Mouse (Mus musculus): Measurements from ENCODE around the gene Kcns3. TPM values are rescaled to one million over a fixed set of nuclear protein-coding genes. Genes with fewer than 3 reads are reported as not detected.

Gene Kcns3
- 1.1 TPM in 2 replicates for polyA plus RNA-seq (2016; fragmentation: Nextera tagmentation; extraction: Ambion mirVana)

- Histone ChIP-seq H3K27me3 (replicated peaks) (peaks cover 46% of the 10 kb centered on the region), H3K9me3 (no peaks in the 10 kb centered on the region), H3K4me1 (peaks cover 16% of the 10 kb centered on the region), H3K9ac (peak within 1 kb of the TSS; percentile 58), H3K27ac (no peak within 1 kb of the TSS), H3K4me2 (replicated peaks) (peak within 1 kb of the TSS; percentile 99), H3K4me3 (peak within 1 kb of the TSS; percentile 58), H3K36me3 (no peaks in the 10 kb centered on the region)
- 21% methylated on average over 15 of the region's 15 CpGs for WGBS
- ATAC-seq (ENCODE audit: low FRiP score, low read depth): no peak
Observed at GRCm38 (mm10) chr12:11151015-11151414, at the start of gene Kcns3. TSS of gene Kcns3 (minus strand) at chr12:11151056.

GRCm38 (mm10) chr12:11198551-11198950 lies 47.7 kb upstream of the Kcns3 start:
- no peak overlapping the region for H3K4me3 ChIP-seq
- H3K27me3 ChIP-seq (replicated peaks): no peaks in the 10 kb centered on the region
- no peak for ATAC-seq (ENCODE audit: low FRiP score, low read depth)
- H3K36me3 ChIP-seq: no peaks in the 10 kb centered on the region
- H3K4me2 ChIP-seq (replicated peaks): no peak overlapping the region
- no peaks in the 10 kb centered on the region for H3K9me3 ChIP-seq
- 62% methylated on average over 2 of the region's 2 CpGs for WGBS
- H3K4me1 ChIP-seq: no peaks in the 10 kb centered on the region; the same call in 1 of the 2 replicates
- H3K9ac ChIP-seq: no peak overlapping the region
- no peak overlapping the region for H3K27ac ChIP-seq

DNA sequence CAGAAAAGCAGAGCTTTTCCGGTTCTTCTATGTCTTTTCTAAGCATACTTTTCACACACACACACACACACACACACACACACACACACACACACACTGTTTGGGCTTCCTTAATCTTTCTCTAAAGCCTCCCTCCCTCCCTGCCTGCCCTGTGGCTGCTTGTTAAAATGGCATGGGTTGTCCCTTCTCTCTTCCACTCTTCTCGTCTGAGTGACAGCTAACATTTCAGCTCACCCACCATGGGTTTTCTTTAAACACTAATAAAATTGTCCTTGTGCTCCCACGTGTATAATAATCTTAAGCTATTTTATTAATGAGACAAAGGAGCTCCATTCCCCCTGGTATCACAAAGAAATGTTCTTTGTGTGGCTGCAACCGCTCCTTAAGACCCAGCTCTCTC lies 47.2 kb upstream of the Kcns3 start:
- H3K27me3 ChIP-seq (replicated peaks): no peaks in the 10 kb centered on the region
- no peaks in the 10 kb centered on the region; the same call in 1 of the 2 replicates for H3K4me1 ChIP-seq
- H3K9ac ChIP-seq: no peak overlapping the region
- no peak overlapping the region for H3K4me2 ChIP-seq (replicated peaks)
- no peaks in the 10 kb centered on the region for H3K9me3 ChIP-seq
- no peak overlapping the region for H3K4me3 ChIP-seq
- no peak overlapping the region for H3K27ac ChIP-seq
- no peak for ATAC-seq (ENCODE audit: low FRiP score, low read depth)
- no peaks in the 10 kb centered on the region for H3K36me3 ChIP-seq
- 46% methylated on average over 4 of the region's 4 CpGs for WGBS

GRCm38 (mm10) chr12:11196830-11197229 lies 46.0 kb upstream of the Kcns3 start:
- H3K27me3 ChIP-seq (replicated peaks): no peaks in the 10 kb centered on the region
- no peak overlapping the region for H3K4me3 ChIP-seq
- 63% methylated on average over 5 of the region's 5 CpGs for WGBS
- 0 out of 2 replicates have a peak, but pooled peaks have one; percentile 16 for ATAC-seq (ENCODE audit: low FRiP score, low read depth)
- no peaks in the 10 kb centered on the region; the same call in 1 of the 2 replicates for H3K4me1 ChIP-seq
- H3K36me3 ChIP-seq: no peaks in the 10 kb centered on the region
- H3K27ac ChIP-seq: no peak overlapping the region
- H3K4me2 ChIP-seq (replicated peaks): no peak overlapping the region
- no peak overlapping the region for H3K9ac ChIP-seq
- H3K9me3 ChIP-seq: no peaks in the 10 kb centered on the region

DNA sequence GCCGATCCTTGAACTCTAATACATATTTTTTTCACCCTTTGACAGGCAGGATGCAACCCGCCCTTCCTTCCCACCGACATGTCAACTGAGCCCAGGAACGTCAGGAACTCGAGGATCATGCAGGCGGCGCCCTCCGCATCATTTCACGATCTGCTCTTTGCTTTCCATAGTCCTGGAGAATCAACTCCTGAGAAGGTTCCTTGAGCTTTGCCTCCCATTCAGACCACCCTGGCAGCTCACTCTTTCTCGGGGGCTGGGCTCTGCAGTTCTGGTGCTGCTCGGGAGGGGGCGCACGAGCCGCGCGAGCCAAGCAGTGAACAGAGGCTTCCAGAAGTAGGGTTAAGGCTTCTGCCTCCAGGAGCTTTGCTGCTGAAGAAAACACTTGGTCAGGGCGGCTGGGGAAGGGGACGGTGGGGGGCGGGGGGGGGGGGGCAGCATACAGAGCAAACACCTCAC lies 45.3 kb upstream of the Kcns3 start:
- H3K9ac ChIP-seq: no peak overlapping the region
- H3K4me3 ChIP-seq: no peak overlapping the region
- H3K9me3 ChIP-seq: no peaks in the 10 kb centered on the region
- 10% methylated on average over 19 of the region's 19 CpGs for WGBS
- peak; percentile 78 for ATAC-seq (ENCODE audit: low FRiP score, low read depth)
- no peaks in the 10 kb centered on the region for H3K27me3 ChIP-seq (replicated peaks)
- no peaks in the 10 kb centered on the region; the same call in 1 of the 2 replicates for H3K4me1 ChIP-seq
- H3K4me2 ChIP-seq (replicated peaks): peak overlapping the region; percentile 54
- H3K27ac ChIP-seq: no peak overlapping the region
- no peaks in the 10 kb centered on the region for H3K36me3 ChIP-seq

GRCm38 (mm10) chr12:11195031-11195430 lies 44.2 kb upstream of the Kcns3 start:
- Histone ChIP-seq H3K4me1 (no peaks in the 10 kb centered on the region; the same call in 1 of the 2 replicates), H3K4me2 (replicated peaks) (no peak overlapping the region), H3K27me3 (replicated peaks) (no peaks in the 10 kb centered on the region), H3K4me3 (no peak overlapping the region), H3K36me3 (no peaks in the 10 kb centered on the region), H3K9me3 (no peaks in the 10 kb centered on the region), H3K27ac (no peak overlapping the region), H3K9ac (no peak overlapping the region)
- WGBS: 97% methylated on average over 1 of the region's 1 CpGs
- ATAC-seq (ENCODE audit: low FRiP score, low read depth): no peak

- Histone ChIP-seq H3K27me3 (replicated peaks) (no peaks in the 10 kb centered on the region), H3K4me1 (no peaks in the 10 kb centered on the region), H3K9ac (no peak overlapping the region), H3K36me3 (no peaks in the 10 kb centered on the region), H3K27ac (no peak overlapping the region), H3K4me2 (replicated peaks) (peak overlapping the region; percentile 25), H3K4me3 (no peak overlapping the region), H3K9me3 (no peaks in the 10 kb centered on the region)
- peak; percentile 94 for ATAC-seq (ENCODE audit: low FRiP score, low read depth)
- 33% methylated on average over 11 of the region's 11 CpGs for WGBS
Observed at GRCm38 (mm10) chr12:11178486-11179154, 27.8 kb upstream of the Kcns3 start.

DNA sequence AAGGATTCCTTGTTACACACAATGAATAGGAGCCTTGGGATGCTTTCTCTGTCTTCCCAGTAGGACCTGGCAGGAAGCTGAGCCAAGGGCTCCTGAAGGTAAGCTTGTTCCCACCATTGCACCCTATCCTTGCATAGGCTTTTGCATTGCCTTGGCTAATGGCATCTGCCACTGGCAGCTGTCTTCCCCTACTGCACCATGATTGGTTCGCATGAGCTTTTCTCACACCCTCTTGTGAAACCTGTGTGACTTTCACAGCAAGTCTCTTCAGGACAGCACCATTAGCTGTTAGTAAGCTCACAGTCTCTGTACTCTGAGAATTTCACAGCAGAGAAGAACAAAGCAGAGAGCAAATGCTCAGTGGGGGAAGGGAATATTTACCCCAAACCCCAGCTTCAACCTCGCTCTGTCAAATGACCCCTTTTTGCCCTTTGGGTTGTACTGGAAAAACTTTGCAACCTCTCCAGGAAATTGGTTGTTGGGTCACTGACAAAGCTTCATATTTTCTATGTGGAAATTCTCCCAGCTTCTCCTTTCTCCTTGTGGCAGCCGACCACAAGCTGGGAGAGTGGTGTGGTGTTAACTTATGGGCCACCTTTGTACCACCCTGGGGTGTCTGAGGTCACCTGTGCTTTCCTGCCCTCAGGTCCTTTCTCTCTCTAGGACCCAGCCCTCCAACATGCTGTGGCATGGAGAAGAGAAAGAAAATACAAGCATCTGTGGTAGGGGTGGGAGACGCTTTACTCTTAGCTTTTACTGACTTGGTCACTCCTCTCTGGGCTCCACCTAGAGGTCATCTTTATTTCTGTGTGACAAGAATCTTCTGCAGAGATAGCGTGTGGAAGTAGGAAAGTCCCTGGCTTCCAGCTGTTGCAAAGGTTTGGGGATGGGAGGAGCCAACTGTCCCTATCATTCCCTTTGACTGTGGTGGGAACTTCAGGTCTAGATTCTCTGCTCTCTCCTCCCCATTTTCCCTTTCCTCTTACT lies 26.8 kb upstream of the Kcns3 start:
- H3K4me1 ChIP-seq: no peaks in the 10 kb centered on the region
- H3K27ac ChIP-seq: no peak overlapping the region
- WGBS: 53% methylated on average over 5 of the region's 5 CpGs
- 0 out of 2 replicates have a peak, but pooled peaks have one; percentile 26 for ATAC-seq (ENCODE audit: low FRiP score, low read depth)
- H3K9ac ChIP-seq: no peak overlapping the region
- H3K4me2 ChIP-seq (replicated peaks): no peak overlapping the region
- no peaks in the 10 kb centered on the region for H3K9me3 ChIP-seq
- no peaks in the 10 kb centered on the region for H3K36me3 ChIP-seq
- no peak overlapping the region for H3K4me3 ChIP-seq
- H3K27me3 ChIP-seq (replicated peaks): no peaks in the 10 kb centered on the region

DNA sequence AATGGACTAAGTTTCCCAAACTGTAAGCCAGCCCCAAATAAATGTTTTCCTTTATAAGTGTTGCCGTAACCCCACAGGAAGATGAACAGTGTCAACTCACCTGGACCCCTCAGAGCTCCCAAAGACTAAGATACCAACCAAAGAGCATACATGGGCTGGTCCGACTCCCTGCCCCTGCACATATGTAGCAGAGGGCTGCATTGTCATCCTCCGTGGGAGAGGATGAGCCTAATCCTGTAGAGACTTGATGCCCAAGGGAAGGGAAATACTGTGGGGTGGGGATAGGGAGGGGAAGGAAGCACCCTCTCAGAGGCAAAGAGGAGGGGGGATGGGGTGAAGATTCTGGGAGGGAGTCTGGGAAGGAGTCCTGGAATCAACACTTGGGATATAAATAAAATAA lies 7.8 kb upstream of the Kcns3 start:
- Histone ChIP-seq H3K9ac (no peak overlapping the region), H3K4me2 (replicated peaks) (no peak overlapping the region), H3K27me3 (replicated peaks) (no peaks in the 10 kb centered on the region; the same call in 1 of the 2 replicates), H3K9me3 (no peaks in the 10 kb centered on the region), H3K4me3 (no peak overlapping the region), H3K36me3 (no peaks in the 10 kb centered on the region), H3K27ac (no peak overlapping the region), H3K4me1 (no peaks in the 10 kb centered on the region)
- no peak for ATAC-seq (ENCODE audit: low FRiP score, low read depth)
- 90% methylated on average over 3 of the region's 3 CpGs for WGBS

GRCm38 (mm10) chr12:11155123-11155522 lies 4.3 kb upstream of the Kcns3 start:
- WGBS: 91% methylated on average over 1 of the region's 1 CpGs
- peaks cover 24% of the 10 kb centered on the region for H3K27me3 ChIP-seq (replicated peaks)
- H3K4me2 ChIP-seq (replicated peaks): no peak overlapping the region
- no peak overlapping the region for H3K27ac ChIP-seq
- H3K9me3 ChIP-seq: no peaks in the 10 kb centered on the region
- no peak overlapping the region for H3K9ac ChIP-seq
- no peaks in the 10 kb centered on the region for H3K36me3 ChIP-seq
- H3K4me1 ChIP-seq: peaks cover 10% of the 10 kb centered on the region
- H3K4me3 ChIP-seq: no peak overlapping the region
- ATAC-seq (ENCODE audit: low FRiP score, low read depth): no peak

- Histone ChIP-seq H3K27ac (no peak overlapping the region), H3K36me3 (no peaks in the 10 kb centered on the region), H3K4me3 (no peak overlapping the region), H3K4me1 (peaks cover 16% of the 10 kb centered on the region), H3K9me3 (no peaks in the 10 kb centered on the region), H3K9ac (no peak overlapping the region), H3K4me2 (replicated peaks) (no peak overlapping the region), H3K27me3 (replicated peaks) (peaks cover 40% of the 10 kb centered on the region)
- no peak for ATAC-seq (ENCODE audit: low FRiP score, low read depth)
Observed at GRCm38 (mm10) chr12:11153587-11153986, 2.7 kb upstream of the Kcns3 start.

Measured in neural tube, embryonic 12.5 days (tissue).